Mouse (Mus musculus) fibroblast of lung, adult 2 months (primary cell): Measurements from ENCODE around the gene Ube2n.

Source experiments
- DNase-seq: peaks from one replicate; pipeline ENCODE4 v3.0.0-alpha.2; 2011; ENCODE audit warnings: low read depth

Gene Ube2n

GRCm38 (mm10) chr10:95560394-95560983, 45.5 kb downstream of the Ube2n start:
- DNase-seq = no peak

DNA sequence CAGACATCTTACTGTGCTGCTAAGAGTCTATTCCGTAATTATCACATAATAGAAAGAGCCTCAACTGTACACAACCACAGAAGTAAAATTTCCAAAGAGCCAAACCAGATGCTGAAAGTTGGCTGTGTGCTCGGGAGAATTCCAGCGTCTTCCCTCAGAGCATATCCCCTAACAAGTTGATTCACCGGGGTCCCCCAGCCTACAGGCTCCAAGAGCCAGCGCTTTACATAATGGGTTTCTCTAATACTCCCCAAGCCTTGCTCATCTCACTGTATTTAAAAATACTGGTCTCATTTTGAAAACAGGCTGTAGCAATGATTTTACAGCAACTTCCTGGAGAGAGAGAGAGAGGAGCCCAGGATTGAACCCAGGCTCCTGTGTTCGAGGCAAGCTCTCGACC, 46.7 kb downstream of the Ube2n start:
- DNase-seq = no peak

DNA sequence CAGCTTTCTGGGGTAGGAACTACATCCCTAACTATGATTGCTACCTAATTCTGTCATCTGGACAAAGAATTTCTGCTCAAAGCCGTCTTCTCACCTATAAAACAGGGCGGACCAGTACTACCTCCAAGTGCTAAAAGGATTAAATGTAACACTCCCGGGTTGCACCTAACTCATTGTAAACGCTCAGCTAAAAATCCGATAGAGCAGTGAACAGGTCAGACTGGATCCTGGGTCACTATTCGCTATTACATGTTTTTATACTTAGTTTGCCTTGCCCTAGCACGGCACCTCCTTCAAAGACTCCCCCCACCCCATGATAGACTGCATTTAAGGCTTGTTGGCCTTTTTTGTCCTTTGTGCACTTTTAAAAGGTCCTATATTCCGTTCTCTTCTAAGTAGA, 47.5 kb downstream of the Ube2n start:
- no peak for DNase-seq

DNA sequence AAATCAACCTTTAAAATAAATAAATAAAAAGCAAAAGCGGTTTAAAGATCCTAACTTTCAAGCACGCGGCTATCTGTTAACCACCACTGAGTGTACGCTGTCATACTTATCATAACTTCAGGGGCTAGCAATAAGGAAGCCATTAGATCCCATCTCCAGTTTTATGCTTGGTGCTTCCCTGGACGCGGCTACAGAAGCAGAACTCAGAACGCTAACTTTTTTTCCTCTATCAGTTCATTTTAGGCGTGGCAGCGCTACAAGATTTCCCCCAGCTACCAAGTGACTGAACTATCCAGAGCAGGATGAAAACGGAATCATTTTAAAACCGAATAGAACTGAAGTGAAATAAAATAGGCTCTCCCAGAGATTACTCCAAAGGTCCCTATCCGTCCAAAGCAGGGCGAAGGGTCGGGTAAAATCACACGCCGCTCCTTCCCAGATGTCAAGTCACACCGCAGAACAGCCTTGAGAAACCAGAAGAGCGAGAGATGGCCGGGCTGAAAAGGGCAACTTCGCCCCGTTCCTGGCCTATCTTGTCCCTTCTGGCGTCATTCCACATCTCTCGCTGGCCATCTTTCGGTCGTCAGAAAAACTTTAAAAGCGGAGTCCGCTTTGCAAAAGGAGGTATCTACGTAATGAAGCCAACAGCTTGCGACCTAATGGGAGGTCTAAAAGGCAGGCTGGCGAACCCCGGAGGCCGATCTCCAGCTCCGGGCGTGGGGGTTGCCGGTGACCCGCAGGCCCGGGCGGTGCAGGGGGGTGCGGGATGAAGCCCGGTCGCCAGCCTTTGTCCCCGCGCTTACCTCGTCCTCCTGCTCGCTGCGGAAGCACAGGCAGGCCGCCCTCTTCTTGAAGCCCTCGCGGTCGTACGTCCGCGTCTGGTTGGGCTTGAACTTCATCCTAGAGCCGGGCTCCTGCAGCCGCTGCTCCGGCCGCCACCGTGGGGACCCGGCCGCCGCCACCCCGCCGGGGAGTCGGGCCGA, 48.2 kb downstream of the Ube2n start:
- no peak for DNase-seq

GRCm38 (mm10) chr10:95563851-95564845, 49.2 kb downstream of the Ube2n start, which contains the start of gene Nudt4:
Nudt4 (minus strand) TSS chr10:95564146.
- DNase-seq = peak; percentile 49

GRCm38 (mm10) chr10:95565156-95565854, 50.4 kb downstream of the Ube2n start:
- no peak for DNase-seq

- no peak for DNase-seq
These were observed 51.8 kb downstream of the Ube2n start for GRCm38 (mm10) chr10:95566786-95567185.

- DNase-seq = no peak
These were observed 52.6 kb downstream of the Ube2n start for GRCm38 (mm10) chr10:95567550-95567949.

DNA sequence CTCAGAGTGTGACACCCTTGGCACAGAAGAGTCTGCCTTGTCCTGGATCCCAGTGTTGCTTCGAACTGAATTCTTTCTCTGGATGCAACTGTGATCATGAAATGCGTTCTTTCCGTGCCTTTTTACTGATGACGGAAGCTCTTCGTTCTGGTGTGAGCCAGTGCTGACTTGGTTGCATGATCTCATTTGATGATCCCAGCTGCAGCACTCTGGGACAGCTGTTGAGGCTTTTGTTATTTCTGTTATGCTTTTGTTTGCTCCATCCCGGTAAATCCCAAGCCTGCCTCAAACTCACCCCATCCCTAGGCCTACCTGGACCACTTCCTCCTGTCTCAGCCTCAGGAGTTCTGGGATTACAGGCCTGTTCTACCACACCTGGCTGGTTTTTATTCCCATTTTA, 53.1 kb downstream of the Ube2n start:
- DNase-seq = no peak

- DNase-seq = no peak
These were observed 54.5 kb downstream of the Ube2n start for GRCm38 (mm10) chr10:95569441-95569840.

- DNase-seq = no peak
These were observed 60.0 kb downstream of the Ube2n start for GRCm38 (mm10) chr10:95574994-95575393.

GRCm38 (mm10) chr10:95575839-95576380, 61.0 kb downstream of the Ube2n start:
- no peak for DNase-seq

GRCm38 (mm10) chr10:95576876-95577566, 62.1 kb downstream of the Ube2n start:
- no peak for DNase-seq

DNA sequence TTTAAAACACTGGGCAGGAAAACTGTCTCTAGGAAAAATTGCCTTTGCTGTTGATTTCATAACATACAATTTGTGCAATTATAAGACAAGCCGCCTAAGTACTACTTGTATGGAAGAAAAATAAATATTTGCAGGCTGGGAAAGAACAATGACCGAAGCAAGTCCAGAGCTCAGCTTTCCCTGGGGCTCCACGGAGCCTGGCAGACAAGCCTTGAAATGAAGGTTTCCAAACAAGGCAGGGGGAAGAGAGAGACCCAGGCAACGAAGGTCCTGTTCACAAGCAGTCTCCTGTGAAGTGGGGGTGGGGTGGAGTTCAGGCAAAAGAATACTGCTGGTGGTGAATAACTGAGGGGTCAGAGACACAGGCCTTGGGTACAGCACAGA, 62.6 kb downstream of the Ube2n start:
- no peak for DNase-seq

DNA sequence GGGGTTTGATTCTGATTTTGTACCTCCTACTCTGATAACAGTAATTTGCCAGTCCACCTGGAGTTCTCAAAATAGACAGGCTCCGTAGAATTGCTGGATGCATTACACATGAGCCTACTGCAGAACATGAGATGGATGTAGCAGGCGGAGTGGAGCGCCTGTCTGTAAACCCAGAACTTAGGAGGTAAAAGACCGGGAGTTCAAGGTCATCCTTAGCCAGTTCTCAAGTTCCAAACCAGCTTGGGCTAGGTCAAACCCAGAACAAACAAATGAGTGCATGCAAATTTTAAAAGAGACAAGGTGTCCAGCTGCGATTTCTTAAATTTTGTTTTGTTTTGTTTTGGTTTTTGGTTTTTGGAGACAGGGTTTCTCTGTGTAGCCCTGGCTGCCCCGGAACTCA, 70.6 kb downstream of the Ube2n start:
- no peak for DNase-seq

DNA sequence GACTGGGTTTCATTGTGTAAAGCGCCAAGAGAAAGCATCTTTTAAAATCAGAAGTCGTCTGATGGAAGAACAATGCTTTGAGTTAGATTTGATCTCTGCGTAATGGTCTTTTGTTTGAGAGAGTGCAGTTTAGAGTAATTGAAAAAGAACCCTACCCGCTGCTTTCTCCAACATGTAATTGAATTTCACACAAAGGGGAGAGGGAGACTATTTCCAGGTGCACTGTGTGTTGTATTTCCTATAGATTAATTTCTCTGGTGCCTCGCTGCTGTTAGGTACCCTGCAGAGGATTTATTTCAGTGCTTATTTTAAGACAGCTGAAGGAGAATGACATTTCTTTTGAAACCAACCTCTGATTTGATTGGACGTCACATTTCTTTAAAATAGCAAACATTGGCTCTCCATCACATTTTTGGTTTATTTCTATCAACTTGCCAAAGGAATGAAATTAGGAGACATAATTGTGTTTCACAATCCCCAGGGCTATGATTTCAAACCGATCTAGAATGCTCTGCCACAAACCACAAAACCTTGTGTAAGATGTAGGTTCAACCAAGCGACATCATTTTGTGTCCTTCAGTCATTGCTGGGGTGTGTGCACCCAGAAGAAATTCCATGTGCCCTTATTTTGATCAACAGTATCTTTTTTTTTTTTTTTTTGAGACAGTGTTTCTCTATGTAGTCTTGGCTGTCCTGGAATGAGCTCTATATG, 72.7 kb downstream of the Ube2n start:
- peak; percentile 31 for DNase-seq

GRCm38 (mm10) chr10:95589196-95589595, 74.3 kb downstream of the Ube2n start:
- no peak for DNase-seq

DNA sequence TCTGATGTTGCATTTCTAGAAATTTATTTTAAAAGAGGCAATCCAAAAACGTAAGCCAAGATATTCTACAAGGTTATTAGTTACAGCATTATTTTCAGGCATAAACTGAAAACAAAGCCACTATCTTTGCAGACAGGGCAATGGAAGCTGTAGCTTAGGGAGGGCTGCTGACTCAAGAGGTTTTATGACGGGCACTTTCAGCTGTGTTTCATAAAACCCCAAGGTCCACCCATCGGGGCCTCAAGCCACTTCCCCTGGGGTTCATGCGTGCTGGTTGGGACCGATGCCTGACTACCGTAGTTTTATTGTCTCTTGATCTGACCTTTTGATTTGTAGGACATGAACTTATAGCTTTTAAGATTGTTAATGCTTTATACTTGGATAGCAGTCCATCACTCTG, 75.3 kb downstream of the Ube2n start:
- DNase-seq = no peak

- no peak for DNase-seq
These were observed 76.3 kb downstream of the Ube2n start for GRCm38 (mm10) chr10:95591257-95591656.

GRCm38 (mm10) chr10:95594414-95594813, 79.5 kb downstream of the Ube2n start:
- no peak for DNase-seq
